Mouse (Mus musculus) spleen, postnatal 10 days (tissue): Measurements from ENCODE around the gene Galnt18.

Experiments
- DNase-seq, 2 experiments: peaks; one replicate each; pipeline ENCODE4 v3.0.0; 2021 to 2022; ENCODE audit warnings: low spot score in 2 of 2

The Galnt18 gene

GRCm38 (mm10) chr7:111483321-111483720 lies 296.5 kb downstream of the Galnt18 start:
- no peak for DNase-seq

- DNase-seq, result no peak
Observed at GRCm38 (mm10) chr7:111467715-111468114, 312.1 kb downstream of the Galnt18 start.

GRCm38 (mm10) chr7:111466720-111467119 lies 313.1 kb downstream of the Galnt18 start:
- no peak for DNase-seq

- DNase-seq, result no peak
Observed at GRCm38 (mm10) chr7:111466121-111466520, 313.7 kb downstream of the Galnt18 start.

GRCm38 (mm10) chr7:111459716-111460115 lies 320.1 kb downstream of the Galnt18 start:
- no peak for DNase-seq

- no peak for DNase-seq
Observed at GRCm38 (mm10) chr7:111456007-111456406, 323.8 kb downstream of the Galnt18 start.

- DNase-seq, result no peak
Observed at GRCm38 (mm10) chr7:111455541-111455940, 324.2 kb downstream of the Galnt18 start.

- DNase-seq, result no peak
Observed at GRCm38 (mm10) chr7:111452000-111452399, 327.8 kb downstream of the Galnt18 start.

- no peak for DNase-seq
Observed at GRCm38 (mm10) chr7:111450286-111451095, 329.3 kb downstream of the Galnt18 start.

GRCm38 (mm10) chr7:111433173-111433572 lies 346.6 kb downstream of the Galnt18 start:
- DNase-seq, result no peak

- DNase-seq, result no peak
Observed at GRCm38 (mm10) chr7:111427392-111427791, 352.4 kb downstream of the Galnt18 start.
